Mouse (Mus musculus): Measurements from ENCODE around the gene Pam. TPM values are rescaled to one million over a fixed set of nuclear protein-coding genes. Genes with fewer than 3 reads are reported as not detected.

Gene Pam
- 41.5 and 50.1 TPM in 2 replicates for polyA plus RNA-seq (2014; fragmentation: Nextera tagmentation; extraction: Ambion mirVana)

DNA sequence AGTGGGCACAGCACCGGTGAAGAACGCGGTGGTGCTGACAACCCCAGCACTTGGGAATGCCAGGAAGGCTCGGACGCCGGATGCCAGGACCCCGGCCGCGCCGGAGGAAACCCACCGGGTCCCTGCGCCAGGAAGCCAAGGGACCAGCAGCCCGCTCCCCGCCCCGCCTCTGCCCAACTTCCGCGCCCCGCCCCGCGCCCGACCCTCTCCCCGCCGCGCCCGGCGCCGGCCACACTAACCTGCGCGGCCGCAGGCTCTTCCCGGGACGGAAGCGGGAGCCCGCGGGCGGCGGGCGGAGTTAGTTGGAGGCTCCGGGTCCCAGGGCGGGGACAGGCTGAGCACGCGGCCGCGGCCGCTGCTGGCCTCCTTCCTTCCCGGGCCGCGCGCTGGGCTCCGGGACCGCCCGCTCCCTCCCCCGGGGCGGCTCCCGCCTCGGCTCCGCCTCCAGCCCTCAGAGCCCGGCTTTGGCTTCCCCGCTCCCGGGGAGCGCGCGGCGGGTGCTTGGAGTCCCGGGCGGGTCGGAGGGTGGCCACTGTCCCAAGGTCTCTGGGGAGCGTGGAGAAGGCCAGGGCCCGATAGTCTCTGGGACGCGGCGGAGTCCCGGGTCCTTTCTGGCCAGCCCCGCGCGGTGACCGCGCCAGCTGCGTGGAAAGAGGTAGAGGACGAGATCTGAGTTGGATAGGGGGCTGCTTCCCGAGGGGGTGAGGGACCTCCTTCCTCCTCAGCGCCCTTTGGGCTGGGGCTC is at the start of gene Pam:
Gene Pam, minus strand, starts transcription at position 401 of the 745 bp plus-strand sequence.
- DNase-seq, result peak; percentile 92
- Histone ChIP-seq H3K27me3 (ENCODE audit: insufficient read depth, low read length) (no peaks in the 10 kb centered on the region), H3K4me2 (peak within 1 kb of the TSS; percentile 82), H3K4me3 (ENCODE audit: low read depth, low read length) (peak within 1 kb of the TSS; percentile 71), H3K27ac (ENCODE audit: low read depth) (peak within 1 kb of the TSS; percentile 75), H3K9ac (peak within 1 kb of the TSS; percentile 73), H3K36me3 (ENCODE audit: insufficient read depth) (no peaks in the 10 kb centered on the region), H3K4me1 (ENCODE audit: insufficient read depth) (0 out of 2 replicates have a peak, but pooled peaks cover 6% of the 10 kb centered on the region), H3K9me3 (ENCODE audit: low read depth, low read length) (no peaks in the 10 kb centered on the region)
- WGBS, result under 1% methylated on average over 73 of the region's 82 CpGs
- peak; percentile 97 for ATAC-seq (ENCODE audit: insufficient read depth)
- TF ChIP-seq CTCF (IDR thresholded peaks at IDR 0.05; ENCODE audit: low read depth), result no peak

GRCm38 (mm10) chr1:98144845-98145244 is 49.4 kb upstream of the Pam start:
- Histone ChIP-seq H3K4me2 (no peak overlapping the region), H3K9ac (no peak overlapping the region), H3K27ac (ENCODE audit: low read depth) (no peak overlapping the region), H3K36me3 (ENCODE audit: insufficient read depth) (no peaks in the 10 kb centered on the region), H3K9me3 (ENCODE audit: low read depth, low read length) (no peaks in the 10 kb centered on the region), H3K4me1 (ENCODE audit: insufficient read depth) (no peaks in the 10 kb centered on the region), H3K4me3 (ENCODE audit: low read depth, low read length) (no peak overlapping the region), H3K27me3 (ENCODE audit: insufficient read depth, low read length) (no peaks in the 10 kb centered on the region)
- DNase-seq, result no peak
- ATAC-seq (ENCODE audit: insufficient read depth), result no peak
- 96% methylated on average over 1 of the region's 1 CpGs for WGBS
- peak; percentile 38 for TF ChIP-seq CTCF (IDR thresholded peaks at IDR 0.05; ENCODE audit: low read depth)

DNA sequence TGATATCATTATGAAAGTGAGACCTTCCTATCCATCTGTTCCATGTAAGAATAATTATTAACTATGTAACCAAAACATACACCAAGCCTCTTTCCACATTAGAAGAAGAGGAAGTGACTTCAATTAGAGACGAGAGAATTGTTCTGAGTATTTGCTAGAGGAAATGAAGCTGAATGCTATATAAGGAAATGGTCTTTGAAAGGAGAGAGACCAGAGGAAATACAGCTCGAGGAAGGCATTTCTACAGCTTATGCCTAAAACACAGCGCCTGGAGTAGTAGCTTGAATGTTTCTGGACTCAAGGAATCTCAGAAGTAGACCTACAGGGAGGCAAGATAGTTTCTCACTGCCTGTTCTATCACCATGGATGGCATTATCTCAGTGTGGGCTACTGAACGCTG is 35.8 kb upstream of the Pam start:
- no peak overlapping the region for H3K4me2 ChIP-seq
- no peak for DNase-seq
- no peak for TF ChIP-seq CTCF (IDR thresholded peaks at IDR 0.05; ENCODE audit: low read depth)

DNA sequence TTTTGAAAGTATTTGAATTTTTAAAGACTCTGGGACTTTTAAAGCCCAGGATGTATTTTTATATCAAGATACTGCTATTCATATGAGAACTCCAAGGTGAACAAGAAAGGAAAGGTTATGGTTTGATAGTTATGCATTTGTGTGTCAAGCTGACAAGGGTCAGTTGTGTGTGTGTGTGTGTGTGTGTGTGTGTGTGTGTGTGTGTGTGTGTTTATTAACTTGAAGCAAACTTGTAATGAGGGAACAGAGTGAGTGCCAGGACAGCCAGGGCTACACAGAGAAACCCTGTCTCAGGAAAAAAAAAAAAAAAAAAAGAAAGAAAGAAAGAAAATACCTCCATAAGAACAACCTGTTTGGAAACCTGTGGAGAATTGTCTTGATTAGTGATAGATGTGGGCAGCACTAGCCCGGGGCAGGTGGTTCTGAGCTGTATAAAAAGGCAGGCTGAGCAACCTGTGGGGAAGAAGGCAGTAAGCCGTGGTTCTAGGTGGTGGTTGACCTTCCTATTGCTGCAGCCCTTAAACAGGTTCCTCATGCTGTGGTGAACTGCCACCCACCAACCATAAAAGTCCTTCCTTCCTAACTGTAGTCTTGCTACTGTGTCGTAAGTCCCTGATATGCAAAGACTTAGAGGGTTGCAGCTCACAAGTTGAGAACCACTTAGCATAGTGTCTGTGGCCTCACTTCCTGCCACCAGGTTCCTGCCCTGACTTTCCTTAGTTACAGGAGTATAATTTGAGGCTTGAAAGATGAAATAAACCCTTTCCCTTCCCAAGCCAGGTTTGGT is 34.3 kb upstream of the Pam start:
- Histone ChIP-seq H3K4me2 (no peak overlapping the region), H3K36me3 (ENCODE audit: insufficient read depth) (no peaks in the 10 kb centered on the region), H3K27me3 (ENCODE audit: insufficient read depth, low read length) (no peaks in the 10 kb centered on the region), H3K9me3 (ENCODE audit: low read depth, low read length) (no peaks in the 10 kb centered on the region), H3K4me1 (ENCODE audit: insufficient read depth) (no peaks in the 10 kb centered on the region), H3K27ac (ENCODE audit: low read depth) (no peak overlapping the region), H3K4me3 (ENCODE audit: low read depth, low read length) (no peak overlapping the region), H3K9ac (no peak overlapping the region)
- no peak for TF ChIP-seq CTCF (IDR thresholded peaks at IDR 0.05; ENCODE audit: low read depth)
- no peak for ATAC-seq (ENCODE audit: insufficient read depth)
- WGBS, result 70% methylated on average over 3 of the region's 3 CpGs
- DNase-seq, result no peak

More for the DNA sequence above, 35.8 kb upstream of the Pam start:
- Histone ChIP-seq H3K36me3 (ENCODE audit: insufficient read depth) (no peaks in the 10 kb centered on the region), H3K9ac (no peak overlapping the region), H3K4me3 (ENCODE audit: low read depth, low read length) (no peak overlapping the region), H3K27ac (ENCODE audit: low read depth) (no peak overlapping the region), H3K27me3 (ENCODE audit: insufficient read depth, low read length) (no peaks in the 10 kb centered on the region), H3K9me3 (ENCODE audit: low read depth, low read length) (no peaks in the 10 kb centered on the region), H3K4me1 (ENCODE audit: insufficient read depth) (no peaks in the 10 kb centered on the region)
- WGBS, result 43% methylated on average over 4 of the region's 4 CpGs
- no peak for ATAC-seq (ENCODE audit: insufficient read depth)

- Histone ChIP-seq H3K27me3 (ENCODE audit: insufficient read depth, low read length) (no peaks in the 10 kb centered on the region), H3K4me1 (ENCODE audit: insufficient read depth) (no peaks in the 10 kb centered on the region), H3K4me2 (no peak overlapping the region), H3K27ac (ENCODE audit: low read depth) (no peak overlapping the region), H3K4me3 (ENCODE audit: low read depth, low read length) (no peak overlapping the region), H3K9ac (no peak overlapping the region), H3K36me3 (ENCODE audit: insufficient read depth) (no peaks in the 10 kb centered on the region), H3K9me3 (ENCODE audit: low read depth, low read length) (no peaks in the 10 kb centered on the region)
- no peak for TF ChIP-seq CTCF (IDR thresholded peaks at IDR 0.05; ENCODE audit: low read depth)
- no peak for DNase-seq
- 43% methylated on average over 1 of the region's 1 CpGs for WGBS
- ATAC-seq (ENCODE audit: insufficient read depth), result no peak
These were observed 33.7 kb upstream of the Pam start for GRCm38 (mm10) chr1:98129111-98129510.

DNA sequence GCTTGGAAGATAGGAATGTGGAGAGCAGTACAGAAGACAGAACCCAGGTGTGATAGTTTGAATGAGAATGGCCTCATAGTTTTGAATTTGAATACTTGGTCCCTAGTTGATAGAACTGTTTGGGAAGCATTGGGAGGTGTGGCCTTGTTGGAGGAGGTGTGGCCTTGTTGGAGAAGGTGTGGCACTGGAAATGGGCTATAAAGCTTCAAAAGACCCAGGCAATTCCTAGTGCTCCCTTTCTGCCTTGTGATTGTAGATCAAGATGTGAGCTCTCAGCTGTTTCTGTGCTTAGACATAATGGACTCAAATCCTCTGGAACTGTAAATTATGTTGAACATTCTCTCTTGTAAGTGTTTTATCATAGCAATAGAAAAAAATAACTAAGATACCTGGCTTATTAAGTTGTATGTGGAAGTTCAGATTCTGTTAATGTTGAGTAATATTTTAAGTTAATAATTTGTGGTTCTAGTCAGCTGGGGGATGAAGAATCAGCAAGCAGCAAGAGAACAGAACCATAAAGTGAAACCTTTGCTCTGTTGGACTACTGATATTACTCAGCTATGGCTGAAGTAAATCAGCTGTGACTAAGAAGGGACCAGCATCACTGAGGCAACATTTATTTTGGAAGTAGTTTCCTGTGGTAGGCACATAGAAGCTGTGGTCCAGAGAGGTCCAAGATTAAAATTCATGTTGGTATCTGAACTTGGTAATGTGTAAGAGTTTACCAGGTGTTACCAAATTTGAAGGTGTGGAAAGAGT is 33.1 kb upstream of the Pam start:
- Histone ChIP-seq H3K4me1 (ENCODE audit: insufficient read depth) (no peaks in the 10 kb centered on the region), H3K4me2 (no peak overlapping the region), H3K9ac (no peak overlapping the region), H3K27me3 (ENCODE audit: insufficient read depth, low read length) (no peaks in the 10 kb centered on the region), H3K27ac (ENCODE audit: low read depth) (no peak overlapping the region), H3K4me3 (ENCODE audit: low read depth, low read length) (no peak overlapping the region), H3K9me3 (ENCODE audit: low read depth, low read length) (no peaks in the 10 kb centered on the region), H3K36me3 (ENCODE audit: insufficient read depth) (no peaks in the 10 kb centered on the region)
- DNase-seq (no peak), ATAC-seq (ENCODE audit: insufficient read depth) (no peak)
- TF ChIP-seq CTCF (IDR thresholded peaks at IDR 0.05; ENCODE audit: low read depth), result no peak

GRCm38 (mm10) chr1:98126268-98126667 is 30.8 kb upstream of the Pam start:
- Histone ChIP-seq H3K4me1 (ENCODE audit: insufficient read depth) (no peaks in the 10 kb centered on the region), H3K27me3 (ENCODE audit: insufficient read depth, low read length) (no peaks in the 10 kb centered on the region), H3K9me3 (ENCODE audit: low read depth, low read length) (no peaks in the 10 kb centered on the region), H3K9ac (no peak overlapping the region), H3K4me2 (no peak overlapping the region), H3K4me3 (ENCODE audit: low read depth, low read length) (no peak overlapping the region), H3K27ac (ENCODE audit: low read depth) (no peak overlapping the region), H3K36me3 (ENCODE audit: insufficient read depth) (no peaks in the 10 kb centered on the region)
- TF ChIP-seq CTCF (IDR thresholded peaks at IDR 0.05; ENCODE audit: low read depth), result no peak
- ATAC-seq (ENCODE audit: insufficient read depth) (no peak), DNase-seq (no peak)
- 81% methylated on average over 3 of the region's 3 CpGs for WGBS
